Mouse (Mus musculus): ENCODE results near the gene Nr1d1. TPM values are rescaled to one million over a fixed set of nuclear protein-coding genes. Genes with fewer than 3 reads are reported as not detected.

The Nr1d1 gene
- total and polyA plus RNA-seq, 3 experiments, result 0.17 to 1.4 (median 0.25) TPM

DNA sequence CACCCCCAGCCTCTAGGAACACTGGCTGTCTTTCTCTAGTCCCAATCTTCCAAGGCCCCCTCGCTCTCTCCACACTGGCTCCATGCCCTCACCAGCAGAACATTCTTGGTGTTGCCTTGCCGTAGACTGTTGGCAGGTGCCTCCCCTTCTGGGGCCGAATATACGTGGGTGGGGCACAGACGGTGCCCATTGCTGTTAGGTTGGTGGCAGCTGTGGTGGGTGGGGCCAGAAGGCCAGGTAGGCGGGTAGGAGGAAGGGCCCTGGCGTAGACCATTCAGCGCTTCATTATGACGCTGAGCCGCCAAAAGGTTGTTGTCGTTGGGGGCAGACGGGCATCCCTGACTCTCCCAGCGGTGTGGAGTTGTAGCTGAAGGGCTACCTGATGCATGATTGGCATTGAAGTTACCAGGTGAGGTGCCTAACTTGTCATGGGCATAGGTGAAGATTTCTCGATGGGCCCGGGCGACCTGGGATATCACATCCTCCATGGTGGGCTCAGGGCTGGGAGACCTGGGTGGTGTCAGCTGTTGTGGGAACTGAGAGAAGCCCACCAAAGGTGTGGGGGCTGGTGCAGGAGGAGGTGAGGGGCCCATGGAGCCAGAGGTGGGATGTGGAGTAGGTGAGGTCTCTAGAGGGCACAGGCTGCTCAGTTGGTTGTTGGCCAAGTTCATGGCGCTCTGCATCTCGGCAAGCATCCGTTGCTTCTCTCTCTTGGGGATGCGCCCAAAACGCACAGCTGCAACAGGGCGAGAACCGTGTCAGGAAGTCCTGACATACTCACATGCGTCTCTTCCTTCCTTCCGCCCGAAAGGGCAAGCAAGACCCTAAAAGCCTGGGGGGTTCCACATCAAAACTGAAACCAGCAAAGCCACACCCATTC is 4.8 kb downstream of the Nr1d1 start:
- Histone ChIP-seq H3K4me2 (ENCODE audit: insufficient read depth, low read depth, poor library complexity, severe bottlenecking) (peak overlapping the region; percentile 46; the same call in 1 of the 2 replicates), H3K4me1 (ENCODE audit: control insufficient read depth in 1 of 2, insufficient read depth in 2 of 2) (peaks cover 32 to 44% of the 10 kb centered on the region in 2 experiments), H3K27me3 (replicated peaks) (peaks cover 13% of the 10 kb centered on the region), H3K36me3 (replicated peaks in 1 of 2; ENCODE audit: control insufficient read depth in 1 of 2, insufficient read depth in 1 of 2, low read length in 1 of 2) (peaks cover 0 to 14% of the 10 kb centered on the region in 2 experiments), H3K9ac (ENCODE audit: insufficient read depth, low read depth) (peak overlapping the region; percentile 7; the same call in 1 of the 2 replicates), H3K27ac (ENCODE audit: insufficient read depth, low read depth) (no peak overlapping the region), H3K79me2 (replicated peaks; ENCODE audit: control insufficient read depth, extremely low read depth, insufficient read depth, poor library complexity, severe bottlenecking) (no peaks in the 10 kb centered on the region), H3K4me3 (replicated peaks in 1 of 3; ENCODE audit: low read depth in 2 of 3, low read length in 2 of 3, poor library complexity in 1 of 3) (peak overlapping the region in 2 of 3 experiments; percentile 10 to 53), H3K9me3 (replicated peaks; ENCODE audit: low read length) (no peaks in the 10 kb centered on the region)
- DNase-seq (ENCODE audit: extremely low read depth), result no peak
- TF ChIP-seq USF1 (IDR thresholded peaks at IDR 0.05; ENCODE audit: low read depth, low read length), result no peak
- no peak for TF ChIP-seq E2F4 (IDR thresholded peaks at IDR 0.05; ENCODE audit: insufficient replicate concordance, low read depth, low read length)
- no peak for TF ChIP-seq HCFC1 (IDR thresholded peaks at IDR 0.05; ENCODE audit: low read depth, low read length)
- 0 out of 2 replicates have a peak, but pooled peaks have one; percentile 22 for TF ChIP-seq TCF12 (IDR thresholded peaks at IDR 0.05; ENCODE audit: low read depth, low read length)
- TF ChIP-seq ZC3H11A (IDR thresholded peaks at IDR 0.05; ENCODE audit: low read depth, low read length), result no peak
- no peak for TF ChIP-seq MAZ (IDR thresholded peaks at IDR 0.05; ENCODE audit: low read depth, low read length)
- dilution Hi-C loops (cut with MboI; ENCODE audit: extremely low pct_ligation_motif_present, extremely low pct_unique_long_range_greater_than_20kb, low sequenced_read_pairs), result no loop called here
- in situ Hi-C loops (cut with MboI; ENCODE audit: low pct_ligation_motif_present, low pct_unique_long_range_greater_than_20kb, low sequenced_read_pairs), result no loop called here

DNA sequence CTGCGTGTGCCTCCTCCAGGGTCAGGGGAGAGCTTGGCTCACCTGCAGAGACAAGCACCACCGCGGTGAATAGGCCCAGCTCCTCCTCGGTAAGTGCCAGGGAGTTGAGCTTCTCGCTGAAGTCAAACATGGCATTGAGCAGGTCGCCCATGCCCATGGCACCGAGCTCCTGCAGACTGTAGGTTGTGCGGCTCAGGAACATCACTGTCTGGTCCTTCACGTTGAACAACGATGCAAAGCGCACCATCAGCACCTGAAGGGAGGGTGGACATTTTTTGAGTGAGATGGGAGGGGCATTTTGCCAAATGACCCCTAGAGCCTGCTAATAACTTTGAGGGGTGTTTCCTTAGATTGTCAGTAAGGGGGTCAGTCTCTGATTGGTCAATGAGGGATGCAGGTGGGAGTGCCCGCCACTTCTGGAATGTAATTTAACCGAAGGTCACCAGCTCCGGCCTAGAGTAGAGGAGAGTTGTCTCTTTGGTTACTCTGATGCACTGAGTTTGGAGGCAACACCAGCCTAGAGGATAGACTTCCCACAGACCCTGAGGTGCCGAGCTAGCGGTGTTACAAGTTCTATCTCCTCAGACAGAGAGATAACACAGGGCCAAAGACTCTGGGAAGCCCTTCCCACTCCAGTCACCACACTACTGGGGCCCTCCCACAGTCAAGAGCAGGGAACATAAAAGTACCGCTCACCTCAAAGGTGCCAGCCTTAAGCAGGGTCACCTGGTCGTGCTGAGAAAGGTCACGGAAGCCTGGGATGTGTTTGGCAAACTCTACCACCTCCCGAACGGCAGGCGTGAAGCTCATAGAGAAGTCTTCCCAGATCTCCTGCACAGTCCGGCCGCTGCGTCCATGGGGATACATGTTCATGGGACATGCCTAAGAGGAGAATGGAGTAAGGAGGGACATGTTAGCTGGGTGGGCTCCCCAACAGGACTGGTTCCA is 5.9 kb downstream of the Nr1d1 start:
- Histone ChIP-seq H3K4me1 (ENCODE audit: control insufficient read depth in 1 of 2, insufficient read depth in 2 of 2) (peaks cover 22 to 33% of the 10 kb centered on the region in 2 experiments), H3K4me3 (replicated peaks in 1 of 3; ENCODE audit: low read depth in 2 of 3, low read length in 2 of 3, poor library complexity in 1 of 3) (no peak overlapping the region)
- DNase-seq (ENCODE audit: extremely low read depth), result no peak

More for the DNA sequence above, 5.9 kb downstream of the Nr1d1 start:
- H3K27ac ChIP-seq (ENCODE audit: insufficient read depth, low read depth), result no peak overlapping the region
- no peak for TF ChIP-seq ZMIZ1 (IDR thresholded peaks at IDR 0.05; ENCODE audit: low read depth, low read length)
- no peak for TF ChIP-seq NRF1 (IDR thresholded peaks at IDR 0.05; ENCODE audit: low read depth, low read length)
- no peak for TF ChIP-seq GABPA (IDR thresholded peaks at IDR 0.05; ENCODE audit: insufficient replicate concordance, low read depth, low read length)
- no peak for TF ChIP-seq RCOR1 (conservative IDR thresholded peaks at IDR 0.05; ENCODE audit: low read depth, low read length)
- TF ChIP-seq JUN (IDR thresholded peaks at IDR 0.05; ENCODE audit: insufficient read depth, low read depth, low read length), result no peak
- no peak for TF ChIP-seq TCF12 (IDR thresholded peaks at IDR 0.05; ENCODE audit: low read depth, low read length)
- TF ChIP-seq RAD21 (IDR thresholded peaks at IDR 0.05; ENCODE audit: low read depth, low read length), result no peak
- TF ChIP-seq MEF2A (IDR thresholded peaks at IDR 0.05; ENCODE audit: borderline replicate concordance, low read depth, low read length), result no peak
- no peak for TF ChIP-seq POLR2AphosphoS2 (IDR thresholded peaks at IDR 0.05; ENCODE audit: low read depth, low read length)
- TF ChIP-seq MXI1 (IDR thresholded peaks at IDR 0.05; ENCODE audit: low read depth, low read length), result no peak
- no peak for TF ChIP-seq MYC (IDR thresholded peaks at IDR 0.05; ENCODE audit: low read depth, low read length)
- TF ChIP-seq TBP (conservative IDR thresholded peaks at IDR 0.05; ENCODE audit: low read depth, low read length), result no peak
- TF ChIP-seq ZC3H11A (IDR thresholded peaks at IDR 0.05; ENCODE audit: low read depth, low read length), result no peak
- no peak for TF ChIP-seq SMC3 (IDR thresholded peaks at IDR 0.05; ENCODE audit: low read depth, low read length)
- no peak for TF ChIP-seq IRF4 (IDR thresholded peaks at IDR 0.05; ENCODE audit: low read depth, low read length)
- TF ChIP-seq MAFK (IDR thresholded peaks at IDR 0.05; ENCODE audit: insufficient replicate concordance, low read length), result no peak
- no peak for TF ChIP-seq ZKSCAN1 (IDR thresholded peaks at IDR 0.05; ENCODE audit: borderline replicate concordance, low read depth, low read length)
- no peak for TF ChIP-seq CTCF (conservative IDR thresholded peaks at IDR 0.05 in 1 of 2, IDR thresholded peaks at IDR 0.05 in 1 of 2; ENCODE audit: low read depth in 2 of 2, low read length in 2 of 2)
- TF ChIP-seq PAX5 (IDR thresholded peaks at IDR 0.05; ENCODE audit: low read length), result no peak
- H3K79me2 ChIP-seq (replicated peaks; ENCODE audit: control insufficient read depth, extremely low read depth, insufficient read depth, poor library complexity, severe bottlenecking), result no peaks in the 10 kb centered on the region
- H3K27me3 ChIP-seq (replicated peaks), result peaks cover 2% of the 10 kb centered on the region
- dilution Hi-C loops (cut with MboI; ENCODE audit: extremely low pct_ligation_motif_present, extremely low pct_unique_long_range_greater_than_20kb, low sequenced_read_pairs), result no loop called here
- H3K36me3 ChIP-seq (replicated peaks in 1 of 2; ENCODE audit: control insufficient read depth in 1 of 2, insufficient read depth in 1 of 2, low read length in 1 of 2), result peaks cover 0 to 14% of the 10 kb centered on the region in 2 experiments
- H3K9ac ChIP-seq (ENCODE audit: insufficient read depth, low read depth), result no peak overlapping the region
- in situ Hi-C loops (cut with MboI; ENCODE audit: low pct_ligation_motif_present, low pct_unique_long_range_greater_than_20kb, low sequenced_read_pairs), result no loop called here
- H3K4me2 ChIP-seq (ENCODE audit: insufficient read depth, low read depth, poor library complexity, severe bottlenecking), result no peak overlapping the region
- no peaks in the 10 kb centered on the region for H3K9me3 ChIP-seq (replicated peaks; ENCODE audit: low read length)
